Mouse (Mus musculus) ovary, postnatal 14 days (tissue): ENCODE measurements around the gene Gtpbp1.
"Not testable (repeated sequence)": the region's sequence is repeated elsewhere in the genome, so short reads cannot be mapped to it uniquely, and the experiment has no call there.

Experiments
- DNase-seq: peaks from one replicate; pipeline ENCODE4 v3.0.0; 2022; ENCODE audit warnings: low spot score

The Gtpbp1 gene

GRCm38 (mm10) chr15:79690426-79691022 is at the start of gene Gtpbp1:
Gene Gtpbp1, plus strand, starts transcription at chr15:79690845.
- peak; percentile 91 for DNase-seq

GRCm38 (mm10) chr15:79641135-79641817 is 49.4 kb upstream of the Gtpbp1 start:
- no peak for DNase-seq

DNA sequence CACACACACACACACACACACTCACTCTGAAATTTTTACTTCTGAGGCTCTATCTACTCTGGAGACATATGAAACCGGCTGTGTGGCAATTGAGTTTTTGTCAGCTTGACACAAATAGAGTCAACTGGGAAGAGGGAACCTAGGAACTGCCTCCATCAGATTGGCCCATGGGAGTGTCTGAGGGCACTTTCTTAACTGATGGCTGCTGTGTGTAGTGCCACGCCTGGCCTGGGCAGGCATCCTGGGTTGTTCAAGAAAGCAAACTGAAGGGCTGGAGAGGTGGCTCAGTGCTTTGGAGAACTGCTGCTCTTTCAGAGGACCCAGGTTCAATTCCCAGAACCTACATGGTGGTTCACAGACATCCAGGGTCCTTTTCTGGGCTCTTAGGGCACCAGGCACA is 45.2 kb upstream of the Gtpbp1 start:
- DNase-seq, result no peak

DNA sequence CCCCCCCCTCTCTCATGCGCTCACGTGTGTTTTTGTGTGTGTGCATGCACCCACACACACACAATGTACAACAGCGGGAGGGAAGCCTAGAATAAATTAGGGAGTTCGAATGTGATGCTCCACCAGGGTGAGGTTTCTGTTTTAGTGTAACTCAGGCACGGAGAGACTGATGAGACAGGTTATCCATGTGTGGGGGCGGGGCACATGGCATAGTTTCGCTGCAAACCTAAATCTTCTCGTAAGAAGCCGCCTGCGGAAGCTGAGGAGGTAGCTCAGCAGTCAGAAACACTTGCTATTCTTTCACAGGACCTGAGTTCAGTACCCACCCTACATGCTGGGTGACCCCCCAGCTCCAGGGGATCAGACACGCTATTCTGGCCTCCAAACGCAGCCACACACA is 42.5 kb upstream of the Gtpbp1 start:
- DNase-seq, result no peak

- DNase-seq, result peak; percentile 27
Measured at GRCm38 (mm10) chr15:79650569-79650968, 40.1 kb upstream of the Gtpbp1 start.

GRCm38 (mm10) chr15:79651481-79651880 is 39.2 kb upstream of the Gtpbp1 start:
- no peak for DNase-seq

DNA sequence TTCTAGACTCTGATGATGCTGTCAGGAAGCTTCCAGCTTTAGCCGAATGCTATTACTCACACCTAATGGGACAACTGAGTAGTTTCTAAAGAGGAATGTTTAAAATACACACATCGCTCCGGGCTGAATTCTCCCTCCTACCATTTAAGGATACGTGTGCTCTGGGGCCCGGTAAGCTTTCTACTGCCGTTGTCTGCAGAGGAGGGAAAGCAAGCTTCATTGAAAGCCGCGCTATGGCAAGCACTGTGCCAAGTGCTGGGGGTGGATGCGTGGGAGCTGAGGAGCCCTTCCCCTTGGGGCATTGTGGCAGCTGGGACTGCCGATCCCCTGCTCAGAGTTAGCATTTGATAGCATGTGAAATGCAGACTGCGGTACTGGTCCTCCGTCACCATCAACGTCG is 34.2 kb upstream of the Gtpbp1 start:
- DNase-seq, result no peak

DNA sequence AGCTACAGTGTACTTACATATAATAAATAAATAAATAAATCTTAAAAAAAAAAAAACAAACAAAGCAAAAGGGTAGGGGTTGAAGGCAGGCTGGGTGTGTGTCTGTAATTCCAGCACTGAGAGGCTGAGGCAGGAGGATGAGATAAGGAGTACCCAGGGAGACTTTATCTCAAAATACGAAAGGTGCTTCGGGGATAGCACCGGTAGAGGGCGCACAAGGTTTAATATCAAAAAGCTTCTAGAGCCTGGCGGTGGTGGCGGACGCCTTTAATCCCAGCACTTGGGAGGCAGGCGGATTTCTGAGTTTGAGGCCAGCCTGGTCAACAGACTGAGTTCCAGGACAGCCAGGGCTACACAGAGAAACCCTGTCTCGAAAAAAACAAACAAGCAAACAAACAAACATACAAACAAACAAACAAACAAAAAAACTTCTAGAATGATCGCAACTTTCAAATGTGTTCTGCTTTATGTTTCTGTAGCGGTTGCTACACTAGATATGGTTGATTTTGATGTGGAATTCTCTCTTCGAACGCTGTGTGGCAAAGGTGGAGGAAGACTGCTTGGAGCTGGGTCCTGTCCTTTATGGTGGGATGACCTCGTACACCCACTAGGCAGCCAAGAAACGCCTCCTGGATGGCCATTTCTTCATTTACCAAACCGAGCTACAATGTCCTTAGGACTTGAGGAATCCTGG is 32.7 kb upstream of the Gtpbp1 start:
- peak; percentile 72 for DNase-seq

GRCm38 (mm10) chr15:79658531-79659375 is 31.9 kb upstream of the Gtpbp1 start, which contains the start of the genes Fam227a and Cby1:
Gene Fam227a, minus strand, starts transcription at chr15:79658956.
Gene Cby1, plus strand, starts transcription at chr15:79659199.
- peak; percentile 96 for DNase-seq

DNA sequence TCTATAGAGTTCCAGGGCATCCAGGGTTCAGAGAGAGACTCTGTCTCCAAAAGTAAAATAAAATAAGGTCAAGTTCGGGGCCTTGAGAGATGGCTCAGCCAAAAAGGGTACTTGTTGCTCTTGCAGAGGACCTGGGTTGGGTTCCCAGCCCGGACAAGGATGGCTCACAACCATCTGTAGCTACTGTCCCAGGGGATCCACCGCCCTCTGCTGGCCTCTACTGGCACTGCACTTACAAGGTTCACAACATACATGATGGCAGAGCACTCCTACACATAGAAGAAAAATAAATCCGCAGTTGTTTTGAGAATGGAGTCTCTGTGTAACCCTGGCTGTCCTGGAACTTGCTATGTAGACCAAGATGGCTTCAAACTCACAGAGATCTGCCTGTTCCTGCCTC is 28.8 kb upstream of the Gtpbp1 start:
- no peak for DNase-seq

- DNase-seq, result no peak
Measured at GRCm38 (mm10) chr15:79664666-79665065, 26.0 kb upstream of the Gtpbp1 start.

DNA sequence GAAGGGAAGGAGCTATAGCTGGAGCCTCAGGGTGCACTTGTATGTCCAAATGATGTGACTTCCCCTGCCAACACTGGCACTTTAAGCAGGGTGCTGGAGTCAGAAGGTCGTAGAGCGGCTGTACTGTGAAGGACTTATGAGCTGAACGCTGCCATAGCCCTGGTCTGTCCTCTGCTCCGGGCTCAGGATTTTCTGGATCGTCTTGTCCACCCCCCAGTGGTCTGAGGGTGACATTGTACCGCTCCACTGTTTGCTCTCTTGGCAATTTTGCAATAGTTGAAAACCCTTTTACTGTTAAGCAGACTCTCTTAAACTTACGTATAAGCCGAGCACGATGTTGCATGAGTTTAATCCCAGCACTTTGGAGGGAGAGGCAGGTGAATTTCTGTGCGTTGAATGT is 21.4 kb upstream of the Gtpbp1 start:
- DNase-seq, result no peak

DNA sequence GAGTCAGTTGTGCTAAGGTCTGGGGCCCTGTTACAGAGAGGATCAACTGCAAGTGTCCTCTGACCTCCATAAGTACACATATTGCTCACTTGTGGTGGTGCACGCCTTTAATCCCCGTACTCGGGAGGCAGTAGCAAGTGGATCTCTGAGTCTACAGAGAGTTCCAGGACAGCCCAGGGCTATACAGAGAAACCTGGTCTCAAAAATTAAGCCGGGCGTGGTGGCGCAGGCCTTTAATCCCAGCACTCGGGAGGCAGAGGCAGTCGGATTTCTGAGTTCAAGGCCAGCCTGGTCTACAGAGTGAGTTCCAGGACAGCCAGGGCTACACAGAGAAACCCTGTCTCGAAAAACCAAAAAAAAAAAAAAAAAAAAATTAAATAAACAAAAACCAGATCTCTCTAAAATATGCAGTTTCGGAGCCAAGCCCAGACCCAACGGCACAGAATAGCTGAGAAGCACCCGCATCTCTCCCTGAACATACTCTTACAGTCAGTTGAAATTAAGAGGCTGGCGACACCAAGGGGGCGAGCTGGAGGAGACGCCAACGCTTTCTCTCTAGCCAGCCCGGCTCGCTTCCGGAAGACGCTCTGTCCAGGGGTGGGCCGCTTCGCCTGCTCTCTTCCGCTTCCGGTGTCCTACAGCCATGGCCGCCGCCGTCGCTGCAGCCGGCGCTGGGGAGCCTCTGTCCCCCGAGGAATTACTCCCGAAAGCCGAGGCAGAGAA is 20.2 kb upstream of the Gtpbp1 start, which contains the start of gene Tomm22:
Gene Tomm22 (plus strand): TSS at position 613 of the 723 bp plus-strand sequence.
- DNase-seq, result peak; percentile 79

GRCm38 (mm10) chr15:79670972-79671299 is 19.7 kb upstream of the Gtpbp1 start:
- DNase-seq, result no peak

DNA sequence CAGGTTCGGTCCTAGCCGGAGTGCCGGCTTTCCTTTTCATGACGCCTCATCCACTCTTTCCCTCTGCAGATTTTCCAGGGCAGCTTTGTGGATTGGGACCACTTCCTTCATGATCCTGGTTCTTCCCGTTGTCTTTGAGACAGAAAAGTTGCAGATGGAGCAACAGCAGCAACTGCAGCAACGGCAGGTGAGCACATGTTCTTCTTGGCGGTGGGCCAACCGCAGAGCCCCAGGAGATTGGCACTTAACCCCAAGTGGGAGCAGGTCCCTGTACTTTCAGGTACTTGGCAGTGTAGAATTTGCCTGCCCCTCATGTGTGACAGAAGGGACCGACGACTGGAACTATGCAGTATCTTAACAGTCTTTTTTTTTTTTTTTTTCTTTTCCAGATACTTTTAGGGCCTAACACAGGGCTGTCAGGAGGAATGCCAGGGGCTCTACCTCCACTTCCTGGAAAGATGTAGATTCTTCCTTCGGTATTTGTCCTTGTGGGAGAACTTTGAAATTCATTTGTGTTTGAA is 18.8 kb upstream of the Gtpbp1 start:
- DNase-seq, result not testable (repeated sequence)

DNA sequence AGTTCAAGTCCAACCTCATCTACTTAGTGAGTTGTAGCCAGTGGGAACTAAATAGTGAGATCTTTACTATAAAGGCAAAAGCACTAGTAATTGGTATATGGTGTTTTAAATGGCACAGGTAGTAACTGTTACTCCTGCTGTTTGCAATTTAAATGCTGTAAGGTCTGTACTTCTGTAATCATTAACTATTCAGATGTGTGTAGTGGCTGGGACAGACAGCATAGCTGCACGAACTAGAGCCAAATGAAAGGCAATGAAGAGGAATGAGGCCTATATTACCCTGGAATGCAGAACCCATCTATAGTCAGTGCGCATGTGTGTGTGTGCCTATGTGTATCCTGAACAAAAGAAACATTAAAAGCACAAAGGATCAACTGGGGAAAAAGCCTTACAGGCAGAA is 12.7 kb upstream of the Gtpbp1 start:
- no peak for DNase-seq

DNA sequence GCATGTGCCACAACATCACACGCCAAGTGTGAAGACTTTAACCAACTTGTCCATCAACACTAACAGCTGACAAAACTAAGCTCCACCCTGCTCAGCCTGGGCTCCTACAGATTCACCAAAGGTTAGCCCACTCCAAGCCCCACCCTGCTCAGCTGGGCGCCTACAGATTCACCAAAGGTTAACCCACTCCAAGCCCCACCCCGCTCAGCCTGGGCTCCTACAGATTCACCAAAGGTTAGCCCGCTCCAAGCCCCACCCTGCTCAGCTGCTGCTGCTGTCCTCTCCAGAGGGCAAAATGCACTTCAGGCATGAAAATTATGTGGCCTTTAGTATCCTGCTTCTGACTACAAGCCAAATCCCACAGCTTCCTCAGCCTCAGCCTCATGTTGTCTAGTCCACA is 8.7 kb upstream of the Gtpbp1 start:
- no peak for DNase-seq

- no peak for DNase-seq
Measured at GRCm38 (mm10) chr15:79683146-79683545, 7.5 kb upstream of the Gtpbp1 start.

DNA sequence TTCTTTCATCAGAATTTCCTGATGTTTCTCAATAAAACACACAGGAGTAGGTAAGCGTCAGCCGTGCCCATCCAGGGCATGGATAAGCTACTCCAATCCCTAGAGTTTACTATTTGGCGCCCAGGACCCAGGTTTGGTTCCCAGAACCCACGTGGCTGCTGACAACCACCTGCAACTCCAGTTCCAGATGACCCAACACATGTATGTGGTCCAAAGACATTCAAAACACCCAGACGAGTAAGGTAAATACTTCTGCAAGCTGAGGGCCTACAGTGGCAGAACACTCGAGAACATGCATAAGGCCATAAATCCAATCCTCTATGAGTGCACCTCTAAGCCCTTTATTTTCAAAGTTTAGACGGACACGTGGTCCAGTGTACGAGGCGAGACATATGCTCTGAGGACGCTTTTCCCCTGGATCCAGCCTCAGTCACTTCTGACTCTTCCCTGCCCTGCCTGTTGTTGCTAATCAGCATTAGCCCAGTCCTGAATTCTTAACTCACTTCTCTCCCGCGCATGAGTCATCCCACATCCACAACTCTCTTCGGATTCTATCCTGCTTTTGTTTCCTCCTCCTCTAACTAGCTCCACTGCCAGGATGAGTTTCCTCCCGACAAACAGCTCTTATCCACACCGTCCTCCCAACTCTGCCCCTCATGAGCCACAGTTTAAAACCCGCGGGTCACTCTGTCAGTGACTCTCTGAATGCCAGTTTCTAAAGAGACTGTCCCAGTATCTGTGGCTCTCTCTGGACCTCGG is 6.8 kb upstream of the Gtpbp1 start:
- no peak for DNase-seq

GRCm38 (mm10) chr15:79684616-79685015 is 6.0 kb upstream of the Gtpbp1 start:
- no peak for DNase-seq
